Mouse (Mus musculus): Measurements from ENCODE around the gene Rnasel. TPM values are rescaled to one million over a fixed set of nuclear protein-coding genes. Genes with fewer than 3 reads are reported as not detected.

Gene Rnasel
- 10 to 100 TPM in 1 of 4 experiments, 1 to 10 TPM in 3; 7.9 to 10.0 (median 8.9) TPM for total RNA-seq (2022)

DNA sequence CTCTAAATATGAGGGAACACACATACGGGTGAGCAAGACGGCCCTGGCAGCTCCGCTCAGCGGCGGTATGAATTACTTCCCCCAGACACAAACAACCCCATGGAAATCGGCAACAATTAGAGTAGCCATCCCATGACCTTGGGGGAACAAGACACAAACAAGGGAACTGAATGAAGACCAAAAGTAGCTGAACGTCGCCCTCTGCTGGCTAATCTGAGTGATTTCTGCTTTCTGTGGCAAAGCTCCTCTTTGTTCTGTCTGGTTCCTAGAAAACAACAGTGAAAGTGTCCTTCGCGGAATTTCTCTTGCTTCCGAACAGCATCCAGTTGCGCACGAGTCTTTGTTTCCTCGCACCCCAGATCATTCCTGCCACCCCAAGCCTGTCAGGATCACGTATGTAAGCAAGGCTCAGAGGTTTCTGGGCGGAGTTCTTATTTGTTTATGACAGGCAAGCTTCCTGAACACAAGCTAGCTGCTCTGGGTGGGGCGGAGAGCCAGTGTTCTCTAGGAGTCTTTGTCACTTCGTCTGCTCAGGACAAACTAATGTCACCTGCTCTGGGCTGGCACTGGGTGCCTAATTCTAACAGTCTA, at the start of gene Rnasel:
Gene Rnasel (plus strand): TSS at position 216 of the 591 bp plus-strand sequence.
- DNase-seq (ENCODE audit: low spot score in 2 of 2): peak in 1 of 2 experiments; percentile 46

DNA sequence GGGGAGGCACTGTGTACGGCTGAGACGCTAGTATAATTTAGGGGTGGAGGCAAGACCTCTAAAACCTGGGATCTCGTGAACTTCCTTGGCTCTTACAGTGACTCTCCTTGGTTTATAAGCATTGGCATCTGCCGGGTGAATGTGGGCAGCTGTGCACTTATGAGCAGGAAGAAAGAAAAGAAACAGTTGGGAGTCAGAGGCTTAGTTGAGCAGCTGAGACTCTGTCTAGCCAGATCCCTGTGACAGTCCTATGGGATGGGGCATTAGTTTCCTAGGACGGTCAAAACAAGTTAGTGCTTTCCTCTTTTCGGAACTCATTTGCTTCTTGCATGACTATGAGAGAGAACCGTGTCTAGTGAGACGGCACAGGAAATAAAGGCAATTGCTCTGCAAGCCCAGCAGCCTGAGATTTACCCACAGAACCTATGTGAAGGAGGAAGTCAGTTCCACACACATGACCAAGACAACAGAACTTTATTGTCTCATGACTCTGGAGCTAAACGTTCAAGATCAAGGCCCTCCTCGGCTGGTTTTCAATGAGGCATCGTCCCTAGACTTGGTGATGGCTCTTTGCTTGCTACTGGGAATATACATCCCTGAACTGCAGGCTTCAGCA, 48.7 kb upstream of the Rnasel start:
- no peak for DNase-seq (ENCODE audit: low spot score in 2 of 2)

DNA sequence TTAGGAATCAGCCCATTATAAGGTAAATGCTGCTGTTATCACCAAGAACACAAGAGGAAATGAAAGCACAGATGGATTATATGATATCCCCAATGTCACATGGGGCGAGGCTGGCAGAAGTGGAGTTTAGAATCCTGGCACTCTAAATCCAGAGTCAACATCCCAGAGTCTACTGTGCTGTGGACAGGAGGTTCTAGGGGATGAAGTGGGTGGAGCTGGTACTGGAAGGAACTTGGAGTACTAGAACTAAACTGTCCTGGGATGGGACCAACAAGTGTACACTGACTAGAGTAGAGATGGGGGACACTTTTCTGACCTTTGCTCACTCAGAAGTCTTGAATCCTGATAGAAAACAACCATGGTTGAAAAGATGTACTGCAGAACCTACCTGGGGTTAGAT, 47.8 kb upstream of the Rnasel start:
- no peak for DNase-seq (ENCODE audit: low spot score in 2 of 2)

DNA sequence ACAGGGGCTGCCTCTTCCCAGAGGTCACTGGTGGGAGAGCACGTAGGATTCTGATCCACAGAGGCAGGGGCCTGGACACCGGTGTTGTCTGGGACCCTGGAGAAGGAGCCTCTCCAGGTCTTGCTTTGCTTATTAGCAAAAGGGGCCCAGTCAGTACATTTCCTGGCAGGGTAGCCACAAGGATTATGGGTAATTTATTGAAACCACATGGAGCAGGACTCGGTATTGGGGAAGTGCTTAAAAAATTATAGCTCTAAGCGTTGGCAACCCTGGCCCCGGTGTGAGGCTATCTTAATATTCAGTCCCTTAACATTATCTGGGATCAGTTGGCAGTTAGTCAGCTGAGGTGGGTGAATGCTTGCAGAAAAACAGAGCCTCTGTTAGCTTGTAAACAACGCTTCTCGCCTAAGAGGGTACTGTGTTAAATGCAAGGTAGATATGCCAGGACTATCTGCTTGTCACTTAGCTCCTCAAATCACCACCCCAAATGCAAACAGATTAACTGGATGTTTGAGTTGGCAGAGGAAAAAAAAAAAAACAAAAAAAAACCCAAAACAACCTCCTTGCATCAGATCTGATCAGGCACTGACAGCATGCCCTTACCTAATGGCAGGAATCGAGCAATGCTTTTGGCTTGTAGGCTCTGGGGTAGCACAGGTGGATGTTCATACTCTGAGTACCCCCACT, 46.9 kb upstream of the Rnasel start:
- DNase-seq (ENCODE audit: low spot score in 2 of 2): no peak

DNA sequence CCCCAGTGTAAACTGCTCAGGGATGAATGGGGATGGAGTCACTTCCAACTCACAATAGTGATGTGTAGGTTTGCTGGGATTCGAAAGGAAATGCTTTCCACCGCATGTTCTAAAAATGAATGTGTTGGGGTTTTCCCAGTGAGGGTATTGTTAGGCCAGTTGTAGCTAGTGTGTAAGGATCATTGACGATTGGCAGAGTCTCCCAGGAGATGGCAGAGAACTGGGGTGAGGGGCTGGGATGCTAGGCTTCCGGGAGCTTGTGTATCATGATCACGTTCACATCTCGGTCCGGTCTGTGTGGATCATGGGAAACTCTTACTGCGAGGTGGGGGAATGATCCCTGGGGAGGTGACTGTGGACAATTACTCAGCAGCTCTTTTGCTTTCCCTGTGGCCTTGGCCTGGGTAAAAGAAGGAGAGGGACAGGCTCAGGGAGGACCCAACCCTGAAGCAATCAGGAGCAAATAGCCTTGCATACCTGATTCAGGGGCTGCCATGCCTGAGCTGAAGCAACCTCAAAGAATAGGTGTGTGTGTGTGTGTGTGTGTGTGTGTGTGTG, 46.3 kb upstream of the Rnasel start:
- no peak for DNase-seq (ENCODE audit: low spot score in 2 of 2)

DNA sequence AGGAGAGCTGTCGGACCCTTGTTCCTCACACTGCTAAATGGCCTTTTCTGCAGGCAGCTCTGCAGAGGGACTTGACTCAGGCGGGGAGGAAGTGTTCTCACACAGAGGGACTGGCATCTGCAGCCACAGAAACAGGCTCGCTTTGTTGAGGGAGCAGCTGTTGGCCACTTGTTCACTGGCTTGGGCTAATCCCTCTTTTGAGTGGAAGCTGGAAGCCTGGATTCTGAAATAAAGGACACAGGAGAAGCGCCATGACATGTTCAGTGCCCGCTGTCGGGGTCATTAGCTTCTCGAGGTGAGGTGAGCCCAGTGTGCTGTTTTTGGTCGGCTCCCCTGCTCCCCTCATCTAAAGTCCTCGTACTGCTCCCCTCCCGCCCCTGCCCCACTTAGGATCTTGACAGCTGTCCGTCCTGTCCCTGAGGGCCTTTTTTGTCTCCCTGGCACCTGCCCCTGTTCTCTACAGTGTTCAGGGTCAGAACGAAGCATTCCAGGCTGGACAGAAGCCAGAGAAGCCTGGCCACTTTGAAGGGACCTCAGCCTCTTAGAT, 45.7 kb upstream of the Rnasel start:
- peak; percentile 72 for DNase-seq (ENCODE audit: low spot score in 2 of 2)

DNA sequence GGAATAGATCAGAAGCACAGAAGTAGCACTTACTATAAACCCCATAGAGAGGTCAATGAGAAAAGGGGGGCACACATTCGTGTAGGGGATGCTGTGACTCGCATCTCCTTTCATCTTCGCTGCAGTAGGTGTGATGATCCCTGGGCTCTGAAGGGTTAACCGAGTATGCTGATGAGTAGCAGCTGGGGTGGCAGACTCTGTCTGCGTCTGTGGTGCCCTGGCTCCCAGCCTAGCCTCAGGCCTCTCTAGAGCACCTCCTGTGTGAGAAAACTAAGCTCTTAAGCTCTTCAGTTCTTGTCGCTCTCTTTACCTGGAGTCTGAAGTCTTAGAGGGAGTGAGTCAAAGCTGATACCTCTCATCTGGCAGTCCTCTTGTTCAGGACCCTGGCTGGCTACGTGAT, 45.1 kb upstream of the Rnasel start:
- no peak for DNase-seq (ENCODE audit: low spot score in 2 of 2)

DNA sequence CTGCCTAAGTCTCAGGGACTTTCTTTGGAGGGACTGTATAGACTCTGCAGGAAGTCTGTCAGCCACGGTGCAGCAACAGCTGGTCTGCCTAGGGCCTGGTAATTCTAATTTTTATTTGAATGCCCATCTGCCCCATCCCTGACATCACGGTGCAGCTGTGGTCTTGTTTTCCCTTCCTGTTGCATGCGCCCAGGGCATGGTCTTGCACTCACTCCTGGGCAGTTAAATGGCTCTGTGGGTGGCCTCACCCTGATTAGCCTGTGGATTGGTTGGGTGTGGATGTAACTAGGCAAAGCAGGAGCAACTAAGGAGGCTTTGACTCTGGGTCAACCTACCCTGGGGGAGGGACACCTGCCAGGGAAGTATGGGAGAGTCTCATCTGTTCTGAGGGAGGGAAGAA, 44.2 kb upstream of the Rnasel start:
- DNase-seq (ENCODE audit: low spot score in 2 of 2): no peak

DNA sequence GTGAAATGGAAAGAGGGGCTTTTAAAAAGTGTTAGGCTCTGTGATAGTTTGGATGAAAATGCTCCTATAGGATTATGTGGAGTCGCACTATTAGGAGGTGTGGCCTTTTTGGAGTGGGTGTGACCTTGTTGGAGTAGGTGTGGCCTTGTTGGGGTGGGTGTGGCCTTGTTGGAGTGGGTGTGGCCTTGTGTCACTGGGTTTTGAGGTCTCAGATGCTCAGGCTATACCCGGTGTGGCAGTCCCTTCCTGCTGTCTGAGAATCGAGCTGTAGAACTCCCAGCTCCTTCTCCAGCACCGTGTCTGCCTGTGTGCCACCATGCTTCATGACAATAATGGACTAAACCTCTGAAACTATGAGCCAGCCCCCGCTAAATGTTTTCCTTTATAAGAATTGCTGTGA, 40.6 kb upstream of the Rnasel start:
- no peak for DNase-seq (ENCODE audit: low spot score in 2 of 2)

DNA sequence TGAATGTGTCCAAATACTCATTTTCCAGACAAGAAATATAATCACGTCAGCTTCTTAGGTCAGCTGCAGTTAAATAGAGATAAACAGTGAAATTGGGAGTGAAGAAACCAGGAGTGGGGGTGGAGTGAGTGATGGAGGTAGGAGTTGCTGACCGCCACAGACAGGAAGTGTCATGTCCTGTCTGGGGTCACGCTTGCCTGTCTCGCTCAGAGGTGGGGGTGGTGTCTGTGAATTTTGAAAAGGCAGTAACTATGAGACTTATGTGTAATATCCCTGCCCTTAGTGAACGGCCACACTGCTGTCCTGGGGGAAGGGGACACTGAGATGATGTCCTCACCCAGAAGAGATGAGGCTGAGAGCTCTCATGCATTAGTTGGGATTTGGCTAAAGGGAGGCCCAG, 39.8 kb upstream of the Rnasel start:
- no peak for DNase-seq (ENCODE audit: low spot score in 2 of 2)

DNA sequence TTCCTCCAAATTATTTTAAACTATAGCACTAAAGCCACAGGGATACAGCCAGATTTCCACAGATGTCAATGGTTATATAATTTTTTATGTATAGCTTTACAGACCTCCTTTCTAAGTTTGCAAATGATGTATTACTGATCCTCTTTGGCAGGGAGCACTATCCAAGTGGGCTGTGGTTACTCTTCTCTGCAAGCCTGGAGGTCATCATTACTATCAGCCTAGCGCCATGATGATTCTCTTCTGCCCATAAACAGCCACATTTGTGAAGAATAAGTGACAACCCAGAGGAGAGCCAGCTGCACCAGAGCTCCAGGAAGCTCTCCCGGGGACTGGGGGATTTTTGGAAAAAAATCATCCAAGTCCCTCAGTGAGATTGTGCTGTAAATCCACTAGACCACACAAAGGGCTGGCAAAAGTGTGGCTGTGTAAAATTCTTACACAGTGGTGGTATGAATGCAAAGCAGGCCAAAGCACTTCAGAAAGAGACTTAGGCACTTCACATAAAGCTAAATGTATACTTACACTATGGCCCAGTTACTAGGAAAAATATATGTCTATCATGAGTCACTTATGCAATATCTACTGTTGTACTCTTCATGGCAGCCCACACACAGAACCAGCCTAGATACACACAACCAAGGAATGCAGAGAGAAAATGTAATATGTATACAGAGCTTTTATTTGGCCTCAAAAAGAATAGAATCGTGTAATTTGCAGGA, 37.5 kb upstream of the Rnasel start:
- DNase-seq (ENCODE audit: low spot score in 2 of 2): no peak

DNA sequence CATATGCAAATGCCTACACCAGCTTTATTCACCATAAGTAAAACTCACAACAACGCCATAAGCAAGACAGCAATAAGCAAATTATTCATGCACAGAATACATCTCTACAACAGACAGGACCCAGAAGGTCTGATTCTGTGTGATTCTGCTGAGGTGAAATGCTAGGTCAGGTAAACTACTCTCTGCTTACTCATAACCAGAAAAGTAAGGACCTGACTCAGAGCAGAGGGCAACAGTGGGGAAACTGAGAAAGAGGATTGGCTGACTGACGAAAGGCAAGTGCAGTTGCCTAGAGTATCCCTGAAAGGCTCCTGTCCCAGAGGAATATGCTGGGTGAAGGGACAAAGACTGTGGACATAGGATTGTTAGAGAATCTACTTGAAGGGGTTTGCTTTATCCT, 36.6 kb upstream of the Rnasel start:
- no peak for DNase-seq (ENCODE audit: low spot score in 2 of 2)

DNA sequence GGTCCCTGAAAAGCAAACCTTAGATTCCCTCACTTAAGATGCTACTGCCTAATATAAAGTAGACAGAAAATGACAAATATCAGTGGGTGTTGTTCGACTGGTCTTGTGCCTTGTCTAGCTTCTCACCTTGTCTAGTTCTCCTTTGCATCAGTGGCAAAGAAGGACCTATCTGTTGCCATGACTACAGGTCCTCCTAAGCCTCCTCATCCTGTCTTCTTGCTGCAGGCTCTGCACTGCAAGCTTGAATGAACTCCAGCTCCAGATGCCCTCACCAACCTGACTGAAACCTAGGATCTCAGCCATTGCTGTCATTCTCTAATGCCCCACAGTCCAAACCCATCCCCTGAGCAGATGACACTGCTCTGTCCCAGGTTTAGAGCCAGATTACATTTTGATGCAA, 31.2 kb upstream of the Rnasel start:
- no peak for DNase-seq (ENCODE audit: low spot score in 2 of 2)

DNA sequence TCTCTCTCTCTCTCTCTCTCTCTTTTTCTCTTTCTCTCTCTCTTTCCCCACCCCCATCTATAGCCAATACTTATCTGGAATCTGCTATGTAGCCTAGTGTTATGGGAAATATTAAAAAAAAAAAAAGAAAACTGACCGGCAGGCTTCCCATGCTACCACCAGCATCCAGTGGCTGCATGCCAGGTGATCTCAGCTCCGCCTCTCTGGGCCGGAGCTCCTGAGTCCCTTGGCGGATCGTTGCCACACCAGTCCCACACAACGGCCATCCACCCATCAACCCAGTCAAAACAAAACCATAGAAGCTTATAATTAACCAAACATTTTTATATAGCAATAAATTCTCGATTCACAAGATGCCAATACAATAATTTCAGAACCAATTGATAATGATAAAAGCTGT, 28.3 kb upstream of the Rnasel start:
- DNase-seq (ENCODE audit: low spot score in 2 of 2): no peak

DNA sequence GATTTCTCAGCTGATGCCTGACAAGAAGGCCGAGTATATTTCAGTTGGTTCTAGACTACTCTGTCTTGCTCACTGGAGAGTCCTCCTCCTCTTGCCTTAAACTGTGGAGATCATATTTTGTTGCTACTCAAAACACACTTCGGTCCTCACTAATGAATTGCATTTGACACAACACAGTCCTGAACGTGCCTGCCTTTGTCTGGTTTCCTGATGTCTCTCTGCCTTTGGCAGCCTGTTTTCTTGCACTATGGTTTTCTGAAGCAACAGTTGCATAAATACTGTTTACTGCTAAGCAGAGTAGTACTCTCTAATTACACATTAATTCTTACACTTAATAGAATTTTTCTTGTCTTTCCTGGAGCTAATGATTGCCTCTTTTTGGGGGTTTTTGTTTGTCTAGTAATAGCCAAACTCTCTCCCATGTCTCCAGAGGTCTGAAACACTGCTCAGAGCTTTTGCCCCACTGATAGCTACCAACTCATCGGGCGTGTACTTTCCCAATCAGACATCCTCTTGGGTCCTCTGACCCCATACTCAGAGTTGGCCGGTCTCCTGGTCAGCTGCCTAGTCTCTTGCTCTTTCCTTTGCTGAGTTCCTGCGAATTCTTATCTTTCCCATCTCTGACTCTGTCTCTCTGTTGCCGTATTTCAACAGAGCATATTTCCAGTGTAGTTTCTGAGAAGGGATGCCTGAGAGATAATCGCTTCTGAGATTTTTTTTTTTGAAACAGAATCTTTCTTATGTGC, 27.5 kb upstream of the Rnasel start:
- no peak for DNase-seq (ENCODE audit: low spot score in 2 of 2)

DNA sequence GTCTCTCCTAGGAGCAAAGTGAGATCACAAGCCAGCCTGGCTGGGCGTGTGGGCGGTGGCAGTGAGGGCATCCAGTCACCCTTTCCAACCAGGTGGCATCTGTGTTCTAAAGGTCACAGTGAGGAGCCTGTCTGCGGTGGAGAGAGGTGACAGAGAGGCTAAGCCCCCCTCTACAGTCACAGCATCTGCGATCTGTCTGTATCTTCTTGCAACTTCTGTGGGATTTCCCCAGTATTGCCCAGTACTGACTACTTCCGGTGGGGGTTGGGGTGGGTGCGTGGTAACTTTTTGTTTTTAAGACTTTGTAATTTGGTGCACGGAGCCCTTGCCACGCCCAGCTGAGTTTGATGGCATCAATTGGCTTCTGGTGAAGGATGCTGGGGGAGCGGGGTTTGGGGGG, 25.8 kb upstream of the Rnasel start:
- no peak for DNase-seq (ENCODE audit: low spot score in 2 of 2)

DNA sequence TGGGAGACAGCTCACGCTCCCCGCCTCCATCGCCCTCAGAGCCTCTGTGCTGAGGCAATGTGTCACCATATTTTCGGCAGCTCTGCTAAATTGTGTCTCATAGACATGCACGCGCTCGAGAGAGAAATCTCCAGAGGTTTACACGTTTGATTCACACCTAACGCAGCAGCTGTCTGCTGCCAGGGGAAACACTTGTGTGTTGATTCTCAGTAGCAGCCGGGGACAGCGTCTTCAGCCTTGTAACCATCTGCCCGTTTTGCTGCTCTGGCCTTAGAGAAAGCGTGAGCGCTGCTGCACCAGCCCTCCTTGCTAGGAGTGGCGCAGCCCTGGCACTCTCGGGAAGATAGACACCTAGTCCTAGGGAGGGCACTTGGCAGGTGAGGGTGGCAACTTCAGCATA, 22.6 kb upstream of the Rnasel start:
- DNase-seq (ENCODE audit: low spot score in 2 of 2): no peak

DNA sequence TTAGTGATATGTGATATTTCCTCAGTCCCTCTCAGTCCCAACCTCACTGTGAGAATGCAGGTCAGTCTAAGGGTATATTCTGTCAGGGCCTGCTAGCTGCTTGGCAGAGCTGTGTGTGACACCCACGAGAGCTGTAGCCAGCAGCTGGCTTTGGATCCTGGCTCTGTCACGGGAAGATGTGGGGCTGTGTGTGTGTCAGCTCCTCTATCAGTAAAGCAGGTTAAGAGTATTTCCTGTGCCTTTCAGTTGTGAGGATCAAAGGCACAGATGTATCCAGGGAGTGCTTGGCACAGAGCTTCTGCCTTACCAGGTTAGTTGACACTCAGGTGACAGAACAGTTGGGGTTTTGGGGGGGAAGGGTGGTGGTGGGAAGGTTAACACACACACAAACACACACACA, 19.4 kb upstream of the Rnasel start:
- DNase-seq (ENCODE audit: low spot score in 2 of 2): no peak

DNA sequence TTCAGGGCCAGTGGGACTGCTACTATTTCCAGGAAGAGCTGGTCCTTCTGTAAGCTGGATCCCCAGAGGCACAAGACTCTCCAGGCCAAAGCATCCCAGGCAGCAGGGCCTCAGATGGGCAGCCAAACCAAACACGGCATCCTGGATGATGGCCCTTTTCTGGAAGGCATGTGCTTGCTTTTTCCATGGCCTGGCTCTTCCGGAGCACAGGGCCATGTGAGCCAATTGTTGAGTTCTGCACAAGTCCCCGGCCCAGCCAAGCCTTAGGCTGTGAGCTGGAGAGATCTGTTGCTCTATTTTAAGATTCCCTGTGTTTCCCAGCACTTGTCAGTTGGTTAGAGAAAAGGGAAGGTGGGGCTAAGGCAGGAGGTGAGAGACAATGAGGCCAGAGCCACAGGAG, 18.6 kb upstream of the Rnasel start:
- no peak for DNase-seq (ENCODE audit: low spot score in 2 of 2)

DNA sequence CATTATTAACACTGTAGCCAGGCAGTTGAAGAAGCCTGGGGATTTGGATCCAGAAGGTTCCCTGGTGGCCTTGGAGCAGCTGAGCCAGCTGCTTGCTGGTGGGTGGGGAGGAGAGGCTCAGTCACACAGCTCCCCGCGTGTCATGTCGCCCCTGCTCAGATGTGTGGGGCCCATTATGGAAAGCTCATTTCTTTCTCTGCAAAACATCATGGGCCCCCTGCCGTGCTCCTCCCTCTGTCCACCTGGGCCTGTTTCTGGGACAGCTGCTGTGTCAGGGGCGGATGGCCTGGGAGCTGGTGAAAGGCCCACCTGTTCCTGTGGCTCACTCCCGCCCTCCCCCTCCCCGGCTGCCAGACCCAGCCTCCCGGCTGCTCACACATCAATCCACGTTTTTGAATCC, 16.0 kb upstream of the Rnasel start:
- DNase-seq (ENCODE audit: low spot score in 2 of 2): no peak

DNA sequence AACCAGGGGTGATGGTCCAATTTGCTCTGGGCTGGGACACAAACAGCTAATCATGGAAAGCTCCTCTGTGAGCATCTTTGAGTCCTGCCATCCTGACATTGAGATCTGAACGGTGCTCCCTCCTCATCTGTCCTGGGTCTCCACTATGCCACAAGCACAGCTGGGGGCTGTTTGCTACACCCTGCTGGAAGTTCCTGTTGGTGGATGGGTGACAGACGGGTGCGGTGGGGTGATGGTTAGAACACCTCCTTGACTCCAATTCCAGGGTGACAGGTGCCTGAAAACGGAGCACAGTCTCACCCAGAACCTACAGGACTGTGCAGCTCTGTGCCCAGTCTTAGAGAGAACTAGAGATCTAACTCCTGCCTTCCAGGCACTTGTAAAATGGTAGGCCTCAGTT, 14.4 kb upstream of the Rnasel start:
- no peak for DNase-seq (ENCODE audit: low spot score in 2 of 2)

Measured in layer of hippocampus, adult 8-10 months (tissue).